Mouse (Mus musculus) gastrocnemius, postnatal 25 days (tissue): Measurements from ENCODE around the gene Nup43. TPM values are rescaled to one million over a fixed set of nuclear protein-coding genes. Genes with fewer than 3 reads are reported as not detected.

Source experiments
- DNase-seq: peaks from one replicate; pipeline ENCODE4 v3.0.0; 2022
- total RNA-seq, 2 experiments: library from RNA; stranded (reverse); gene quantifications; 1 replicate in 1 of 2; 2 replicates in 1 of 2; pipeline ENCODE4 v1.2.3; 2021

Gene Nup43
- total RNA-seq, 2 experiments from 2014 or later = 4.9 to 5.1 TPM

DNA sequence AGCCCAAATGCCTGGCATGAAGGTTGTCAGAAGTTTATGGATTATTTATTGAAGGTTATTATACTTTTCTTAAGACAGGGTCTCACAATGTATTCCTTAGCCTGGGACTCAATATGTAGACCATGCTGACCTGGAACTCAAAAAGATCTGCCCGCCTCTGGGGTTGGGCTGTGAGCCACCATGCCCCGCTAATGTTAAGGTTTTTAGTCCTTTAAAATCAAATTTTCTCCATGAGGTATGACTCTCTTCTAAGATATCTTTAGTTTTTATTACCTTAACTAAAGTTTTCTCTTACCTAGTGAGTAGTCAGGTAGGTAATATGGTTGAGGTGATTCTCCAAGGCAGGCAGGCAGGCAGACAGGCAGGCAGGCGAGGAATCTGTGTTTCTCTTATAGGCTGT is 14.9 kb downstream of the Nup43 start:
- DNase-seq = no peak

DNA sequence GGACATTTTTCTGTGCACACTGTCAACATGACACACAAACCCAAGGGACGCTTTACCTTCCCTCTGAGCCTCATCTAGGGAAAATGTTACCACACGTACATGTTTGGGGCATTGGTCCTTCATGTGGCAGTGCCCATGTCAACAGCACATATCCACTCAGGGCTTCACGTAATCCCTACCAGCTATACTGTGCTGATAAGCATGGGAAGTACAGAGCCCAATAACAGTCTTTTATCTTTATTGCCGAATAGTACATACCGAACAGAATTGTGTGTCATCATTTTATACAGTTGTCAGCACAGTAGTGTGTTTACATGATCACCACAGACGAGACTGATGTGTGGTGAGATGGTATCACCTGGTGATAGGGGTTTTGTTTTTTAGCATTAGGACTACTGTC is 19.6 kb downstream of the Nup43 start:
- DNase-seq = no peak

GRCm38 (mm10) chr10:7695286-7695685 is 28.0 kb downstream of the Nup43 start:
- DNase-seq = no peak

DNA sequence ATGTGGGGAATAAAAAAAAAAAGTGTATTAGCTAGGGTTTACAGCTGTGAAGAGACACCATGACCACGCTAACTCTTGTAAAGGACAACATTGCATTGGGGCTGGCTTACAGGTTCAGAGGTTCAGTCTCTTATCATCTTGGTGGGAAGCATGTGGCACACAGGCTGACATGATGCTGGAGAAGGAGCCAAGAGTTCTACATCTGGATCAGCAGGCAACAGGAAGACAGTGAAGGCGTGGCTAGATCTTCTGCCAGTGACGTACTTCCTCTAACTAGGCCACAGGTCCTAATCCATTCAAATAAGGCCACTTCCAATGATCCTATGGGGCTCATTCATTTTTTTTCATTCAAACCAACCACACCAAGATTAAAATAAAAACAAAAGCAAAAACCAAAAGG is 32.8 kb downstream of the Nup43 start:
- DNase-seq = no peak

DNA sequence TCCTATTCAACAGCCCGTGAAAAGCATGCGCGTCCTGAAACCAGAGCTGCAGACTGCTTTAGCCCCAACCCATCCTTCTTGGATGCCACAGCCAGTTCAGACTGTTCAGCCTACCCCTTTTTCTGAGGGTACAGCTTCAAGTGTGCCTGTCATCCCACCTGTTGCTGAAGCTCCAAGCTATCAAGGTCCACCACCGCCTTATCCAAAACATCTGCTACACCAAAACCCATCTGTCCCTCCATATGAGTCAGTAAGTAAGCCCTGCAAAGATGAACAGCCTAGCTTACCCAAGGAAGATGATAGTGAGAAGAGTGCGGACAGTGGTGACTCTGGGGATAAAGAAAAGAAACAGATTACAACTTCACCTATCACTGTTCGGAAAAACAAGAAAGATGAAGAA is 35.3 kb downstream of the Nup43 start:
- DNase-seq = no peak

GRCm38 (mm10) chr10:7710121-7710520 is 42.8 kb downstream of the Nup43 start:
- no peak for DNase-seq

DNA sequence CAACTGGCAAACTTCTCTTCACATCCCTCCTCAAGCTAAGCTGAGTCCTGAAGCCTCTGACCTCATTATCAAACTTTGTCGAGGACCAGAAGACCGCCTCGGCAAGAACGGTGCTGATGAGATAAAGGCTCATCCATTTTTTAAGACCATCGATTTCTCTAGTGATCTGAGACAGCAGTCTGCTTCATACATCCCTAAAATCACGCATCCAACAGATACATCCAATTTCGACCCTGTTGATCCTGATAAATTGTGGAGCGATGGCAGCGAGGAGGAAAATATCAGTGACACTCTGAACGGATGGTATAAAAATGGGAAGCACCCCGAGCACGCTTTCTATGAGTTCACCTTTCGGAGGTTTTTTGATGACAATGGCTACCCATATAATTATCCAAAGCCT is 45.2 kb downstream of the Nup43 start:
- DNase-seq = no peak

GRCm38 (mm10) chr10:7715056-7715455 is 47.8 kb downstream of the Nup43 start:
- no peak for DNase-seq

GRCm38 (mm10) chr10:7725751-7726500 is 58.6 kb downstream of the Nup43 start, which contains the start of gene Katna1:
TSS of gene Katna1 (plus strand) at chr10:7726000.
- DNase-seq = peak; percentile 89

DNA sequence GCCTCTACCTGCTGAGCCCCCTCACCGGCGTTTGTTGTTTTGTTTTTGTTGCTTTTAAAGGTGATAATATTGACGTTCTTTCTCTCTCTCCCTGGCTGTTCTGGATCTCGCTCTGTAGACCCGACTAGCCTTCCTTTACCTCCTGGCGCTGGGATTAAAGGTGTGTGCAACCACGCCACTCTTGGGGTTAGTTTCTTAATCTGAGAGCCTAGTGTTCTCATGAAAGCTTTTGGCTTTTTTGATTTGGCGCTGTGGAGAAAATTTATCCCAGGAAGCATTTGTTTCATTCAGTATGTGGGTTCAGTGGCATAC is 59.2 kb downstream of the Nup43 start:
- DNase-seq = no peak

GRCm38 (mm10) chr10:7727011-7727410 is 59.7 kb downstream of the Nup43 start:
- DNase-seq = no peak

Other genes with a start within 250 kb of the Nup43 start
- gene Ulbp1, start 193.9 kb upstream of the Nup43 start, total RNA-seq = 1 to 10 TPM in 1 of 2 experiments, under 1 TPM in 1; 0.46 to 1.8 TPM
- gene Lrp11, start 77.7 kb upstream of the Nup43 start, total RNA-seq = 1 to 10 TPM; 2.2 to 2.6 TPM
- gene Pcmt1, start 13.6 kb downstream of the Nup43 start, total RNA-seq = 100 to 1,000 TPM in 1 of 2 experiments, 10 to 100 TPM in 1; 97.2 to 102 TPM
- 10 to 100 TPM in 1 of 2 experiments, 1 to 10 TPM in 1; 9.8 to 10.7 TPM for gene Lats1, start 13.7 kb downstream of the Nup43 start, total RNA-seq
- 10 to 100 TPM in 1 of 2 experiments, 1 to 10 TPM in 1; 9.7 to 10.7 TPM for gene Katna1, start 58.5 kb downstream of the Nup43 start, total RNA-seq
- 10 to 100 TPM; 87.1 to 92.7 TPM for gene Ginm1, start 125.3 kb downstream of the Nup43 start, total RNA-seq
- gene Ppil4, start 125.4 kb downstream of the Nup43 start, total RNA-seq = 10 to 100 TPM; 10.2 to 10.5 TPM
- gene Zc3h12d, start 165.0 kb downstream of the Nup43 start, total RNA-seq = under 1 TPM in 1 of 2 experiments, not detected in 1; 0.05 TPM